Mouse (Mus musculus): ENCODE measurements around the gene Ptpn7. TPM values are rescaled to one million over a fixed set of nuclear protein-coding genes. Genes with fewer than 3 reads are reported as not detected.
A peak's percentile ranks its signal among the peaks of the same experiment; 100 is the strongest.
"Not testable (repeated sequence)": the region's sequence is repeated elsewhere in the genome, so short reads cannot be mapped to it uniquely, and the experiment has no call there.

The Ptpn7 gene
- polyA plus RNA-seq, 1 experiment from 2014 or later = 1.2 TPM

- Histone ChIP-seq H3K4me1 (peaks cover 4% of the 10 kb centered on the region; the same call in 1 of the 2 replicates), H3K27me3 (replicated peaks) (peaks cover 55% of the 10 kb centered on the region), H3K4me3 (peak within 1 kb of the TSS; percentile 37), H3K36me3 (no peaks in the 10 kb centered on the region), H3K9me3 (no peaks in the 10 kb centered on the region), H3K9ac (peak within 1 kb of the TSS; percentile 34; the same call in 1 of the 2 replicates), H3K4me2 (replicated peaks) (peak within 1 kb of the TSS; percentile 72), H3K27ac (no peak within 1 kb of the TSS)
- no peak for ATAC-seq (ENCODE audit: low FRiP score, low read depth)
- WGBS = 1% methylated on average over 40 of the region's 40 CpGs
Measured at GRCm38 (mm10) chr1:135105124-135105523, 27.4 kb upstream of the Ptpn7 start, which contains the start of gene Lgr6. Gene Lgr6, minus strand, starts transcription at chr1:135105276.

GRCm38 (mm10) chr1:135105951-135106350 lies 26.5 kb upstream of the Ptpn7 start:
- H3K9me3 ChIP-seq = no peaks in the 10 kb centered on the region
- H3K4me3 ChIP-seq = no peak overlapping the region
- no peaks in the 10 kb centered on the region for H3K36me3 ChIP-seq
- no peak overlapping the region for H3K9ac ChIP-seq
- 2% methylated on average over 8 of the region's 8 CpGs for WGBS
- peak overlapping the region; percentile 72 for H3K4me2 ChIP-seq (replicated peaks)
- no peak overlapping the region for H3K27ac ChIP-seq
- H3K27me3 ChIP-seq (replicated peaks) = peaks cover 55% of the 10 kb centered on the region
- H3K4me1 ChIP-seq = peaks cover 4% of the 10 kb centered on the region; the same call in 1 of the 2 replicates
- no peak for ATAC-seq (ENCODE audit: low FRiP score, low read depth)

GRCm38 (mm10) chr1:135108611-135109010 lies 23.9 kb upstream of the Ptpn7 start:
- Histone ChIP-seq H3K4me3 (no peak overlapping the region), H3K9ac (no peak overlapping the region), H3K9me3 (no peaks in the 10 kb centered on the region), H3K36me3 (no peaks in the 10 kb centered on the region), H3K27ac (no peak overlapping the region), H3K27me3 (replicated peaks) (peaks cover 38% of the 10 kb centered on the region), H3K4me2 (replicated peaks) (no peak overlapping the region), H3K4me1 (peaks cover 4% of the 10 kb centered on the region; the same call in 1 of the 2 replicates)
- WGBS = 43% methylated on average over 6 of the region's 6 CpGs
- ATAC-seq (ENCODE audit: low FRiP score, low read depth) = no peak

GRCm38 (mm10) chr1:135110075-135110474 lies 22.4 kb upstream of the Ptpn7 start:
- no peak overlapping the region for H3K27ac ChIP-seq
- H3K4me1 ChIP-seq = no peaks in the 10 kb centered on the region; the same call in 1 of the 2 replicates
- H3K4me2 ChIP-seq (replicated peaks) = no peak overlapping the region
- WGBS = 19% methylated on average over 6 of the region's 6 CpGs
- H3K9me3 ChIP-seq = no peaks in the 10 kb centered on the region
- H3K27me3 ChIP-seq (replicated peaks) = peaks cover 23% of the 10 kb centered on the region
- no peaks in the 10 kb centered on the region for H3K36me3 ChIP-seq
- H3K4me3 ChIP-seq = no peak overlapping the region
- no peak overlapping the region for H3K9ac ChIP-seq
- no peak for ATAC-seq (ENCODE audit: low FRiP score, low read depth)

GRCm38 (mm10) chr1:135111271-135111670 lies 21.2 kb upstream of the Ptpn7 start:
- H3K4me2 ChIP-seq (replicated peaks); H3K4me1 ChIP-seq; ATAC-seq (ENCODE audit: low FRiP score, low read depth); H3K27ac ChIP-seq; H3K4me3 ChIP-seq; H3K9ac ChIP-seq; H3K36me3 ChIP-seq; H3K9me3 ChIP-seq: not testable (repeated sequence)
- peaks cover 11% of the 10 kb centered on the region for H3K27me3 ChIP-seq (replicated peaks)
- WGBS = 68% methylated on average over 5 of the region's 5 CpGs

- WGBS = 10% methylated on average over 8 of the region's 8 CpGs
- ATAC-seq (ENCODE audit: low FRiP score, low read depth) = peak; percentile 46; the same call in 1 of the 2 replicates
- H3K9me3 ChIP-seq = no peaks in the 10 kb centered on the region
Measured at GRCm38 (mm10) chr1:135112661-135113060, 19.8 kb upstream of the Ptpn7 start.

GRCm38 (mm10) chr1:135124573-135125363 lies 7.7 kb upstream of the Ptpn7 start:
- ATAC-seq (ENCODE audit: low FRiP score, low read depth) = no peak
- H3K4me3 ChIP-seq = no peak overlapping the region
- 0 out of 2 replicates have a peak, but pooled peaks cover 4% of the 10 kb centered on the region for H3K4me1 ChIP-seq
- no peak overlapping the region for H3K4me2 ChIP-seq (replicated peaks)
- no peak overlapping the region for H3K27ac ChIP-seq
- H3K27me3 ChIP-seq (replicated peaks) = peaks cover 9% of the 10 kb centered on the region
- no peaks in the 10 kb centered on the region for H3K36me3 ChIP-seq
- no peak overlapping the region for H3K9ac ChIP-seq
- WGBS = 93% methylated on average over 8 of the region's 8 CpGs
- H3K9me3 ChIP-seq = no peaks in the 10 kb centered on the region

More at GRCm38 (mm10) chr1:135112661-135113060, 19.8 kb upstream of the Ptpn7 start:
- no peak overlapping the region for H3K4me2 ChIP-seq (replicated peaks)
- no peaks in the 10 kb centered on the region for H3K36me3 ChIP-seq
- H3K27ac ChIP-seq = no peak overlapping the region
- H3K27me3 ChIP-seq (replicated peaks) = 0 out of 2 replicates have a peak, but pooled peaks cover 3% of the 10 kb centered on the region
- no peaks in the 10 kb centered on the region for H3K4me1 ChIP-seq
- H3K9ac ChIP-seq = no peak overlapping the region
- H3K4me3 ChIP-seq = no peak overlapping the region

GRCm38 (mm10) chr1:135125990-135126389 lies 6.5 kb upstream of the Ptpn7 start:
- peaks cover 11% of the 10 kb centered on the region for H3K27me3 ChIP-seq (replicated peaks)
- no peaks in the 10 kb centered on the region for H3K36me3 ChIP-seq
- H3K9ac ChIP-seq = no peak overlapping the region
- H3K4me1 ChIP-seq = 0 out of 2 replicates have a peak, but pooled peaks cover 4% of the 10 kb centered on the region
- no peak overlapping the region for H3K27ac ChIP-seq
- 77% methylated on average over 8 of the region's 8 CpGs for WGBS
- no peaks in the 10 kb centered on the region for H3K9me3 ChIP-seq
- no peak overlapping the region for H3K4me3 ChIP-seq
- H3K4me2 ChIP-seq (replicated peaks) = no peak overlapping the region
- no peak for ATAC-seq (ENCODE audit: low FRiP score, low read depth)

GRCm38 (mm10) chr1:135126443-135127027 lies 6.0 kb upstream of the Ptpn7 start:
- no peak overlapping the region for H3K9ac ChIP-seq
- no peak overlapping the region for H3K27ac ChIP-seq
- no peaks in the 10 kb centered on the region for H3K36me3 ChIP-seq
- peaks cover 12% of the 10 kb centered on the region for H3K27me3 ChIP-seq (replicated peaks)
- H3K4me3 ChIP-seq = no peak overlapping the region
- H3K9me3 ChIP-seq = no peaks in the 10 kb centered on the region
- no peak for ATAC-seq (ENCODE audit: low FRiP score, low read depth)
- WGBS = 59% methylated on average over 4 of the region's 4 CpGs
- H3K4me1 ChIP-seq = 0 out of 2 replicates have a peak, but pooled peaks cover 6% of the 10 kb centered on the region
- H3K4me2 ChIP-seq (replicated peaks) = no peak overlapping the region

- 0 out of 2 replicates have a peak, but pooled peaks cover 6% of the 10 kb centered on the region for H3K4me1 ChIP-seq
- no peak overlapping the region for H3K4me2 ChIP-seq (replicated peaks)
- no peak overlapping the region for H3K27ac ChIP-seq
- no peak for ATAC-seq (ENCODE audit: low FRiP score, low read depth)
- H3K36me3 ChIP-seq = no peaks in the 10 kb centered on the region
- H3K4me3 ChIP-seq = no peak overlapping the region
- H3K27me3 ChIP-seq (replicated peaks) = peaks cover 14% of the 10 kb centered on the region
- no peak overlapping the region for H3K9ac ChIP-seq
- WGBS = 63% methylated on average over 6 of the region's 6 CpGs
- H3K9me3 ChIP-seq = no peaks in the 10 kb centered on the region
Measured at GRCm38 (mm10) chr1:135128011-135128441, 4.5 kb upstream of the Ptpn7 start.

- no peak overlapping the region for H3K9ac ChIP-seq
- H3K4me1 ChIP-seq = 0 out of 2 replicates have a peak, but pooled peaks cover 6% of the 10 kb centered on the region
- H3K4me3 ChIP-seq = no peak overlapping the region
- H3K36me3 ChIP-seq = no peaks in the 10 kb centered on the region
- 26% methylated on average over 9 of the region's 9 CpGs for WGBS
- no peaks in the 10 kb centered on the region for H3K9me3 ChIP-seq
- ATAC-seq (ENCODE audit: low FRiP score, low read depth) = no peak
- peaks cover 14% of the 10 kb centered on the region for H3K27me3 ChIP-seq (replicated peaks)
- no peak overlapping the region for H3K27ac ChIP-seq
- H3K4me2 ChIP-seq (replicated peaks) = no peak overlapping the region
Measured at GRCm38 (mm10) chr1:135128986-135129385, 3.5 kb upstream of the Ptpn7 start.

- peaks cover 14% of the 10 kb centered on the region for H3K27me3 ChIP-seq (replicated peaks)
Measured at GRCm38 (mm10) chr1:135129543-135130183, 2.8 kb upstream of the Ptpn7 start.

More at GRCm38 (mm10) chr1:135129543-135130183, 2.8 kb upstream of the Ptpn7 start:
- Histone ChIP-seq H3K4me3 (no peak overlapping the region), H3K9me3 (no peaks in the 10 kb centered on the region), H3K9ac (no peak overlapping the region), H3K4me2 (replicated peaks) (no peak overlapping the region), H3K27ac (no peak overlapping the region), H3K36me3 (no peaks in the 10 kb centered on the region), H3K4me1 (0 out of 2 replicates have a peak, but pooled peaks cover 6% of the 10 kb centered on the region)
- 66% methylated on average over 9 of the region's 9 CpGs for WGBS
- ATAC-seq (ENCODE audit: low FRiP score, low read depth) = no peak

All from neural tube, embryonic 12.5 days (tissue).